ENCODE assay signal across 13 mouse cellular contexts in genomic region chr17:67955876-67956690, GRCm38 (mm10). TPM values are rescaled to one million over a fixed set of nuclear protein-coding genes. Genes with fewer than 3 reads are reported as not detected.
A peak's percentile ranks its signal among the peaks of the same experiment; 100 is the strongest.
DNase-seq lines count a peak whose midpoint lies in the region; ATAC-seq and TF ChIP-seq lines count a peak whose summit lies in the region.
"Had no signal": no experiment of that assay in that cellular context is flagged by ENCODE, and none has a peak within 500 bp of the region (broad histone marks: within the 10 kb centered on the region; RNA-seq: fewer than 3 reads in every experiment).

No protein-coding gene starts in this region.

- TF ChIP-seq POLR2A in kidney, adult 2 months (IDR thresholded peaks at IDR 0.05; ENCODE audit: low read depth, low read length), result no peak
- no peak for TF ChIP-seq POLR2A in limb, embryonic 14.5 days (IDR thresholded peaks at IDR 0.05; ENCODE audit: borderline replicate concordance, extremely low read depth, insufficient read depth, insufficient read length)

- no peak for ATAC-seq in limb, embryonic 14.5 days (ENCODE audit: low FRiP score, low read depth)

- H3K4me1 ChIP-seq in kidney, adult 2 months (ENCODE audit: control insufficient read depth, insufficient read depth, low read length), result no peaks in the 10 kb centered on the region
- peaks cover 57% of the 10 kb centered on the region for H3K4me1 ChIP-seq in limb, embryonic 14.5 days (ENCODE audit: control insufficient read depth, insufficient read depth, low read length)
- H3K4me1 ChIP-seq: liver, embryonic 15.5 days had no signal

- 0 out of 2 replicates have a peak overlapping the region, but pooled peaks have one; percentile 0 for H3K4me2 ChIP-seq in limb, embryonic 14.5 days (replicated peaks; ENCODE audit: low read depth, low read length, severe bottlenecking)
- H3K4me2 ChIP-seq: liver, embryonic 15.5 days had no signal

- H3K9ac ChIP-seq in limb, embryonic 14.5 days (ENCODE audit: low read depth, low read length, severe bottlenecking), result no peak overlapping the region
- H3K9ac ChIP-seq: liver, embryonic 15.5 days had no signal

- H3K9me3 ChIP-seq in limb, embryonic 14.5 days (ENCODE audit: control insufficient read depth, low read length), result no peaks in the 10 kb centered on the region
- H3K9me3 ChIP-seq: liver, embryonic 15.5 days had no signal

- H3K36me3 ChIP-seq in kidney, adult 2 months (ENCODE audit: control insufficient read depth, insufficient read depth, low read length), result no peaks in the 10 kb centered on the region
- no peaks in the 10 kb centered on the region for H3K36me3 ChIP-seq in limb, embryonic 14.5 days (ENCODE audit: control insufficient read depth, insufficient read depth, low read length)
- H3K36me3 ChIP-seq: liver, embryonic 15.5 days had no signal

- H3K27me3 ChIP-seq in kidney, adult 2 months (replicated peaks; ENCODE audit: control insufficient read depth, insufficient read depth, low read length), result no peaks in the 10 kb centered on the region
- no peaks in the 10 kb centered on the region for H3K27me3 ChIP-seq in limb, embryonic 14.5 days (ENCODE audit: control insufficient read depth, insufficient read depth, low read length)
- H3K27me3 ChIP-seq: liver, embryonic 15.5 days had no signal

- DNase-seq in kidney, postnatal 14 days, result peak; percentile 12
- no peak for DNase-seq in kidney, adult 2 months
- DNase-seq in embryo, embryonic 10.5 days (ENCODE audit: low spot score), result peak; percentile 76
- peak; percentile 67 for DNase-seq in embryo, embryonic 9.5 days (ENCODE audit: extremely low spot score)
- no peak for DNase-seq in limb, embryonic 14.5 days (ENCODE audit: low spot score)
- no peak for DNase-seq in right cerebral cortex, postnatal 10 days (ENCODE audit: low spot score in 2 of 2)
- no peak for DNase-seq in spleen, postnatal 36 days (ENCODE audit: low spot score in 2 of 2)
- DNase-seq: adrenal gland, postnatal 36 days; cerebellum, adult 11 months; heart, postnatal 14 days; kidney, postnatal 10 days; thymus, postnatal 4 days had no signal

- TF ChIP-seq CTCF in kidney, adult 2 months (conservative IDR thresholded peaks at IDR 0.05; ENCODE audit: insufficient read depth, insufficient read length, low read depth, low read length), result no peak

- 56% methylated on average over 10 of the region's 10 CpGs for WGBS in kidney, adult 2 months
- 49% methylated on average over 10 of the region's 10 CpGs for WGBS in limb, embryonic 14.5 days

- H3K27ac ChIP-seq in kidney, adult 2 months (ENCODE audit: insufficient read depth, low read depth, low read length), result no peak overlapping the region
- no peak overlapping the region for H3K27ac ChIP-seq in limb, embryonic 14.5 days (replicated peaks; ENCODE audit: low read depth, low read length)
- H3K27ac ChIP-seq: liver, embryonic 15.5 days had no signal

- no peak overlapping the region for H3K4me3 ChIP-seq in kidney, adult 2 months (ENCODE audit: insufficient read depth, low read depth, low read length)
- no peak overlapping the region for H3K4me3 ChIP-seq in limb, embryonic 14.5 days (replicated peaks; ENCODE audit: low read length)
- H3K4me3 ChIP-seq: liver, embryonic 15.5 days had no signal

RNA-seq across cellular contexts. Expression of gene Arhgap28, which starts 47.8 kb away (rescaled TPM):
- polyA plus RNA-seq in kidney, adult 2 months (2012; rRNA removed), result 2.9 and 3.7 TPM in 2 replicates
- 42.8 and 46.5 TPM in 2 replicates for polyA plus RNA-seq in limb, embryonic 14.5 days (2012; rRNA removed)
- 55.2 and 65.4 TPM in 2 replicates for polyA plus RNA-seq in limb, embryonic 14.5 days (2014; fragmentation: Nextera tagmentation; extraction: Ambion mirVana)

Comparison
In these comparisons a context has a peak if more than half of its experiments do, and no peak if none do; other contexts are left out.
1. DNase-seq: peak in kidney, postnatal 14 days (single experiment), embryo, embryonic 10.5 days (single experiment) and embryo, embryonic 9.5 days (single experiment); none in kidney, adult 2 months (single experiment), limb, embryonic 14.5 days (single experiment), right cerebral cortex, postnatal 10 days (0 of 2) and spleen, postnatal 36 days (0 of 2).